Mouse (Mus musculus) stomach, postnatal 0 days (tissue): ENCODE data around the gene Cadm1.

Source experiments
- CTCF ChIP-seq: IDR thresholded peaks from 2 replicates; pipeline ENCODE4 v1.5.1; 2016; ENCODE audit warnings: antibody characterized with exemption, low read depth, mild to moderate bottlenecking, moderate library complexity
- EP300 ChIP-seq: optimal IDR thresholded peaks from 2 replicates; pipeline ENCODE3; 2016; ENCODE audit warnings: antibody characterized with exemption

DNA sequence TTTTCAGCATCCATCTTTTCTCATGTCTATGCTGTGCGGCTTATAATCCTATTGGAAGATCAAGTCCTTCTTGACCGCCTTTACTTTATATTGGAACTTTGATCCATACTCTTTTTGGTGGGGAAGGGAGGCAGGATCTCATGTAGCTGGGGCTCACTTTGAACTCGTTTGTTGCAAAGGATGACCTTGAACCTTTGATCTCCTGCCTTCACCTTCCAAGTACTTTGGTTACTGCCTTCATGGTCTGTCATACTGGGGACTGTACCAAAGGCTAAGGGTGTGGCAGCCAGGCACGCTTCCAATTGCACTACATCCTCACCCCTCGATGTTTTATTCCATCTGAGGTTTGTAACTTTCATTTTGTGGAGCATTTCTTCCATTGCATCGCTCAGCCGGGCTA lies 43.5 kb downstream of the Cadm1 start:
- TF ChIP-seq CTCF (no peak), EP300 (no peak)
